Mouse (Mus musculus): ENCODE measurements around the gene Pabpn1. TPM values are rescaled to one million over a fixed set of nuclear protein-coding genes. Genes with fewer than 3 reads are reported as not detected.

Gene Pabpn1
- polyA plus RNA-seq (2015; fragmentation: Nextera tagmentation; extraction: Ambion mirVana) = 178 and 203 TPM in 2 replicates

- Histone ChIP-seq H3K27ac (peak within 1 kb of the TSS; percentile 69), H3K4me2 (replicated peaks) (peak within 1 kb of the TSS; percentile 51), H3K36me3 (peaks cover 21% of the 10 kb centered on the region), H3K9ac (replicated peaks) (peak within 1 kb of the TSS; percentile 2; the same call in 1 of the 2 replicates), H3K9me3 (no peaks in the 10 kb centered on the region), H3K4me3 (replicated peaks) (peak within 1 kb of the TSS; percentile 40), H3K27me3 (no peaks in the 10 kb centered on the region), H3K4me1 (replicated peaks) (peaks cover 23% of the 10 kb centered on the region)
- 93% methylated on average over 3 of the region's 3 CpGs for WGBS
- ATAC-seq = no peak
These were observed at the start of gene Pabpn1 for GRCm38 (mm10) chr14:54892200-54892599. Pabpn1 (plus strand) TSS chr14:54892500.

DNA sequence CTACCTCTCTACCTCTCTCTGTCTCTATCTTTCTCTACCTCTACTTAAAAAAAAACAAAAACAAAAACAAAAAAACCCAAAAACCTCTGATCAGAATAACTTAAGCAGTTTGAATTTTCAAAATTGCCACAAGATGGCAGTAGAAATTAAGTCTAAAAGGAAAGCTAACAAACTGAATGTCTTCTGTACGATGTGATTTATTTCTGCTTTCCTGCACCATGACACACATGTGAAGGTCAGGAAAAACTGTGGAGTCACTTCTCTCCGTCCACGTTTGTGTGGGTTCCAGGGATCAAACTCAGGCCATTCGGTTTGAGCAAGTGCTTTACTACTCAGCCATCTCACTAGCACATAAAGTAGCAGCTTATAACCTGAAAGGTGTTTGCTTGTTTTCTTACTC is 48.8 kb upstream of the Pabpn1 start:
- Histone ChIP-seq H3K4me3 (replicated peaks) (no peak overlapping the region), H3K4me2 (replicated peaks) (no peak overlapping the region), H3K9me3 (no peaks in the 10 kb centered on the region), H3K4me1 (replicated peaks) (no peaks in the 10 kb centered on the region), H3K27me3 (0 out of 2 replicates have a peak, but pooled peaks cover 3% of the 10 kb centered on the region), H3K27ac (no peak overlapping the region), H3K9ac (replicated peaks) (no peak overlapping the region), H3K36me3 (no peaks in the 10 kb centered on the region)
- WGBS = 7% methylated on average over 4 of the region's 4 CpGs
- ATAC-seq = no peak

DNA sequence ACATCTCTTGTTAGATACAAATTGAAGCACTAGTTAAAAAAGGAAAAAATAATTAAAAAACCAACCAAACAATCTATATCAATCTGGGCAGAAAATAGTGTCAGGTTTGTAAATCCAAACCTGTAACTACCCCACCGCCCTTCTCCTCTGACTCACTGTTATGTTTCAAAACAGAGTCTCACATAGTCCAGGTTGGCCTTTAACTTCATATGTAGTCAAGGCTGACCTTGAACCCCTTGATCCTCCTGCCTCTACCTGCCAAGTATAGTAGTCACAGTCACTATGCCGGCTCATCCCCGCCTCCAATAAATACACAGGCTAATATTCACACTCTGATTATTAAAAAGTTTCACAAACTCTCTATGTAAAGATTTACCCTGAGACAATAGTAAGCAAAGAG is 36.6 kb upstream of the Pabpn1 start:
- no peaks in the 10 kb centered on the region for H3K9me3 ChIP-seq
- ATAC-seq = no peak
- H3K27me3 ChIP-seq = no peaks in the 10 kb centered on the region
- H3K4me2 ChIP-seq (replicated peaks) = no peak overlapping the region
- WGBS = 98% methylated on average over 3 of the region's 3 CpGs
- H3K36me3 ChIP-seq = peaks cover 33% of the 10 kb centered on the region
- no peak overlapping the region for H3K27ac ChIP-seq
- H3K9ac ChIP-seq (replicated peaks) = no peak overlapping the region
- no peaks in the 10 kb centered on the region for H3K4me1 ChIP-seq (replicated peaks)
- no peak overlapping the region for H3K4me3 ChIP-seq (replicated peaks)

DNA sequence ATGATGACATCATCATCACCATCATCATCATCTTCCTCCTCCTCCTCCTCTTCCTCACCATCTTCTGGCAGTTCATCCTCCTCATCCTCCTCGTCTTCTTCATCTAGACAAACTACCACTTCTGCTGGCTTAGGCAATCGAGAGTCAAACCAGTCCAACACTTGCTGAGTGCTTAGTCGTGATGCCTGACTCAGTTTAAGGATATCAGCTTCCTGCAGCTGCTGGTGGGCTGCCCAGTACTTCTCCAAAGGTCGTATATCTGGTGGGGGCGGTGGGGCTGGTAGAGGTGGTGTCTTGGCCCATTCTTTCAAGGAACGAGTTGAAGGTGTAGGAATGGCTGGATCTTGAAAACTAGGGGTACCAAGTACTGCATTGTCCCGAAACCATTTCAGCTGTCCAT is 35.6 kb upstream of the Pabpn1 start:
- Histone ChIP-seq H3K27ac (no peak overlapping the region), H3K4me3 (replicated peaks) (no peak overlapping the region), H3K4me1 (replicated peaks) (no peaks in the 10 kb centered on the region), H3K27me3 (no peaks in the 10 kb centered on the region), H3K4me2 (replicated peaks) (no peak overlapping the region), H3K9me3 (no peaks in the 10 kb centered on the region), H3K36me3 (peaks cover 33% of the 10 kb centered on the region), H3K9ac (replicated peaks) (no peak overlapping the region)
- 92% methylated on average over 7 of the region's 7 CpGs for WGBS
- no peak for ATAC-seq

DNA sequence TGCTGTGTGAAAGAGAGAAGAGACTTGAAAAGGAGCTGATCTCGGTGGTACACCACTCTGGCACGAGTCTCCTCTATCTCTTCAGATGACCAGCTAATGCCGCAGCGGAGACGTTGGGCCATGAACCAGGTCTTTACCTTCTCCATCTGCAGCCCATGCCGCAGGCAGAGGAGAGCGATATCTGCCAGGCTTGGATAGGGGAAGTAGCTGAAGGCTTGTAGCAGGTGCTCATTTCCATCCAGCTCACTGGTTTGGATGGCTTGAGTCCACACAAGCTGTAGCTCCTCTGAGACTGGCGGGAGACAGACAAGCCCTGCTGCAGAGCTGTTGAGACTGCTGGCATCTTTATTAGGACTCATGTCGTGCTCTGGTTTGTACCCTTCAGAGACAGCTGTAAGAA is 34.4 kb upstream of the Pabpn1 start:
- Histone ChIP-seq H3K36me3 (peaks cover 33% of the 10 kb centered on the region), H3K9ac (replicated peaks) (no peak overlapping the region), H3K27me3 (no peaks in the 10 kb centered on the region), H3K4me2 (replicated peaks) (no peak overlapping the region), H3K27ac (no peak overlapping the region), H3K9me3 (no peaks in the 10 kb centered on the region), H3K4me1 (replicated peaks) (peaks cover under 1% of the 10 kb centered on the region; the same call in 1 of the 2 replicates), H3K4me3 (replicated peaks) (no peak overlapping the region)
- no peak for ATAC-seq
- WGBS = 92% methylated on average over 9 of the region's 9 CpGs

- WGBS = 39% methylated on average over 2 of the region's 2 CpGs
- Histone ChIP-seq H3K27me3 (no peaks in the 10 kb centered on the region), H3K27ac (no peak overlapping the region), H3K4me2 (replicated peaks) (no peak overlapping the region), H3K9ac (replicated peaks) (no peak overlapping the region), H3K9me3 (no peaks in the 10 kb centered on the region), H3K4me1 (replicated peaks) (peaks cover 11% of the 10 kb centered on the region), H3K4me3 (replicated peaks) (no peak overlapping the region), H3K36me3 (peaks cover 22% of the 10 kb centered on the region)
- no peak for ATAC-seq
These were observed 31.8 kb upstream of the Pabpn1 start for GRCm38 (mm10) chr14:54860511-54860910.

DNA sequence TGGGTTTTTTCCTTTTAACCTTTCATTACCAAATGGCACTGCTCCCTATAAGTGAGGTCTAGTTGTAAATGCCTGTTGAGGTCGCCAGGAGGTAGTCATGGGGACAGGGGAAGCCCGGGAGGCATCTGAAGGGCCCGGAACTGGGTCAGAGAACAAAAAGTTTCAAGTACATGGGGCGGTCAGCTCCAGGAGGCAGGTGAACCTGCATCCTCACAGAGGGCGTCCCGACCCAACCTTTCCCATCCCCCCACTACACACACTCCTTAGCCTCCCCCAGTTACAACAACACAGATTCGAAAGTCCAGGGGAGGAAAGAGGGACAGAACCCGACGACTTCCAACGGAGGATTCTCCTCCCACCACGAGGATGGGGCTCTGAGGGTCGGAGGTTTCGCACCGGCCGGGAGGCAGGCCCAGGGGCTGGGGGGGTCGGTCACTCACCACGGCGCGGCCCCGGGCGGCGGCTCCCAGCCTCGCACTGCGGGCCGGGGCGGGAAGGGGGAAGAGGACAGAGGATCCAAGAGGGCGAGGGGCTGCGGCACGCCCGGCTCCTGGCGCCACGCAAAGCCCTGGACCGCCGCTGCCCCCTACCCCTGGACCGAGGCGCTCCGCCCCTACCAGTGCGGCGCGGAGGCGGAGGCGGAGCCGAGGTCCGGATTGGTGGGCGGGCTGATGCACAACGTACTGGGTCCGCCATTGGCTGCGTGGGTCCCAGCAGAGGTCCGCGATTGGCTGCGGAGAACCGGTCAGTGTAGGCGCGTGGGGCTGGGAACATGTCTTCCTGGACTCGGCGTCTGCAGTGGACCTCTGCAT is 28.6 kb upstream of the Pabpn1 start:
- Histone ChIP-seq H3K9ac (replicated peaks) (peak overlapping the region; percentile 79), H3K9me3 (no peaks in the 10 kb centered on the region), H3K4me2 (replicated peaks) (peak overlapping the region; percentile 74), H3K27ac (peak overlapping the region; percentile 72), H3K4me1 (replicated peaks) (peaks cover 11% of the 10 kb centered on the region), H3K27me3 (no peaks in the 10 kb centered on the region), H3K36me3 (no peaks in the 10 kb centered on the region), H3K4me3 (replicated peaks) (peak overlapping the region; percentile 62)
- WGBS = under 1% methylated on average over 45 of the region's 56 CpGs
- ATAC-seq = peak; percentile 100

DNA sequence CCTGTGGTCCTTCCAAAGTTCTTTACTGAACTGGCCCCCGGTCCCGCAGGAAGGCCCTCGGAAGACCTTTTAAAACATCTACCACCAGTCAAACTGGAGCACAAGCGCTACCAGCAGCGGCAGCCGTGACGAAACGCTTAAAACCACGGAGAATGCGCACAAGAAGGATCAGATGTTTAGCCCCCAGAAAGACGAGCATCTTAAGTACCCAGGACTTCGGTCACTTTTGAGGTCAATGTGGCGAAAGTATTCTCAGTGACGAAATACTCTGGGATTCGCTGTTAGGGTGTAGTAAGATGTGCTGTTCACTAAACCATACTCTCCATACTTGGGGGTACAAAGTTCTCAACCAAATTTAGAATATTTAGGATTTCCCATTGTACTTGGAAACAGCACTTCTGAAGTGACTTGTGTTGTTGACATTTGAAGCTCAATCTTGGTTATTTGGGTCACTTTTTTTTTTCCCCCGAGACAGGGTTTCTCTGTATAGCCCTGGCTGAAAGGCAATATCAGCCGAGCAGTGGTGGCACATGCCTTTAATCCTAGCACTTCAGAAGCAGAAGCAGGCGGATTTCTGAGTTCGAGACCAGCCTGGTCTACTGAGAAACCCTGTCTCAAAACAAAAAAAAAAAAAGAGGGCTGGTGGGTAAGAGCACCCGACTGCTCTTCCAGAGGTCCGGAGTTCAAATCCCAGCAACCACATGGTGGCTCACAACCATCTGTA is 27.8 kb upstream of the Pabpn1 start:
- Histone ChIP-seq H3K36me3 (no peaks in the 10 kb centered on the region), H3K9me3 (no peaks in the 10 kb centered on the region), H3K4me3 (replicated peaks) (peak overlapping the region; percentile 62), H3K27ac (peak overlapping the region; percentile 72), H3K4me2 (replicated peaks) (peak overlapping the region; percentile 74), H3K27me3 (no peaks in the 10 kb centered on the region), H3K9ac (replicated peaks) (peak overlapping the region; percentile 69), H3K4me1 (replicated peaks) (peaks cover 11% of the 10 kb centered on the region)
- ATAC-seq = peak; percentile 12
- WGBS = 17% methylated on average over 21 of the region's 21 CpGs

GRCm38 (mm10) chr14:54865626-54866025 is 26.7 kb upstream of the Pabpn1 start:
- Histone ChIP-seq H3K27me3 (no peaks in the 10 kb centered on the region), H3K9me3 (no peaks in the 10 kb centered on the region), H3K4me2 (replicated peaks) (no peak overlapping the region), H3K4me1 (replicated peaks) (peaks cover 11% of the 10 kb centered on the region), H3K4me3 (replicated peaks) (no peak overlapping the region), H3K27ac (no peak overlapping the region), H3K36me3 (no peaks in the 10 kb centered on the region), H3K9ac (replicated peaks) (no peak overlapping the region)
- WGBS = 88% methylated on average over 5 of the region's 5 CpGs
- no peak for ATAC-seq

DNA sequence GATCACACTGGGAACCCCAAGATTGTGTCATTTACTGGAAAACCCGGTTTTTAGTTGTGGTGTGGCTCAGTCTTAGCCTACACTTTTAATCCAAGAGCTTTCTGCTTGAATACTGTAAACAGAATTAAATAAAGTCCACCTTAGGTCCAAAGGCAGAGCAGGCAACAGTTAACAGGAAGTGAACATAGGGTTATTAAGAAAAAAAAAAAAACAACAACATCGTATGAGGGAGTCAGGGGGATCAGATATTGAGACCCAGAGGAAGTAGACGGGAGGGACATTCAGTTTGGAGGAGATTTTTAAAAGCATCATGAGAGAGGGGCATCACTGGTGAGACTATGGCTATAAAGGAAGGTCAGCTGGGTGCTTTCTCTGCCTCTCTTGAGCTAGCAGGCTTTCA is 26.0 kb upstream of the Pabpn1 start:
- Histone ChIP-seq H3K27ac (no peak overlapping the region), H3K4me1 (replicated peaks) (peaks cover 11% of the 10 kb centered on the region), H3K27me3 (no peaks in the 10 kb centered on the region), H3K9me3 (no peaks in the 10 kb centered on the region), H3K4me3 (replicated peaks) (no peak overlapping the region), H3K9ac (replicated peaks) (no peak overlapping the region), H3K36me3 (no peaks in the 10 kb centered on the region), H3K4me2 (replicated peaks) (no peak overlapping the region)
- 73% methylated on average over 3 of the region's 3 CpGs for WGBS
- ATAC-seq = no peak

DNA sequence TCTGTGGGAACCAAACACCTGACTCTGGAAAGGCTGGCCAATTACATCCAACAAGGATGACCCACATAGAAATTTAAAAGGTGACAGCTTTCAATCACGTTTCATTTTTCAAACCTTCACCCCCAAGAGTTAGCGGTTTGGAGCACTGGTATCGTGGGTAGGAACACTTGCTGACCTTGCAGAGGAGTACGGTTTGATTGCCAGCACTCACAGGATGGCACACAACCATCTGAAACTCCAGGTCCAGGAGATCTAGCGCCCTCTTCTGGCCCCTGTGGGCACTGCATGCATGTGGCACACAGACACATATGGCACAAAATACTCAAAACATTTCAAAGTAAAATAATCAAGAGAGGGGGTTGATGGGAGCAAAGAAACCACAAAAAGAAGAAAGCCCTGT is 25.4 kb upstream of the Pabpn1 start:
- no peak overlapping the region for H3K27ac ChIP-seq
- H3K4me2 ChIP-seq (replicated peaks) = no peak overlapping the region
- H3K27me3 ChIP-seq = no peaks in the 10 kb centered on the region
- no peaks in the 10 kb centered on the region for H3K9me3 ChIP-seq
- 56% methylated on average over 5 of the region's 5 CpGs for WGBS
- H3K4me1 ChIP-seq (replicated peaks) = peaks cover 11% of the 10 kb centered on the region
- no peak overlapping the region for H3K4me3 ChIP-seq (replicated peaks)
- no peak for ATAC-seq
- H3K9ac ChIP-seq (replicated peaks) = no peak overlapping the region
- no peaks in the 10 kb centered on the region for H3K36me3 ChIP-seq

DNA sequence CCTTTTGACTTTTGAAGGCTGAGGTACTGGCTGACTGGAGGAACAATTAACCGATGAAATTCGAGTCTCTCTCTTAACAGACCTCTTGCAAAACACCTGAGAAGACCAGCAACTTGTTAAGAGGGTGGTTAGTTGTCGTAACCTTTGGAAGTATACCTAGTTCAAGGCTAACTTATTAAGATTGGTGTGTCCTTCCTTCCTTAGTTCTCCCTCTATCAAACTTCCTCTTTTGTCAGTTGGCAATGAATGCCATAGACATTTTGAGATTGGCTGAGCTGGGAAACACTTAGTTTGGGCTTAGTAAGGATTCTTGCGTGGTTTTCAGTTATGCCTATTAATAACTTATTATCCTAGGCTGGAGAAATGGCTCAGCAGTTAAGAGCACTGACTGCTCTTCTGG is 24.3 kb upstream of the Pabpn1 start:
- ATAC-seq = no peak
- Histone ChIP-seq H3K9ac (replicated peaks) (no peak overlapping the region), H3K9me3 (no peaks in the 10 kb centered on the region), H3K4me1 (replicated peaks) (peaks cover 9% of the 10 kb centered on the region), H3K27me3 (no peaks in the 10 kb centered on the region), H3K36me3 (no peaks in the 10 kb centered on the region), H3K4me2 (replicated peaks) (no peak overlapping the region), H3K4me3 (replicated peaks) (no peak overlapping the region), H3K27ac (no peak overlapping the region)
- 90% methylated on average over 4 of the region's 4 CpGs for WGBS
